Mouse (Mus musculus) layer of hippocampus, adult 11-12 months (tissue): ENCODE data around the gene Fam206a.
A peak's percentile ranks its signal among the peaks of the same experiment; 100 is the strongest.

Source experiments
- DNase-seq: peaks from one replicate; pipeline ENCODE4 v3.0.0; 2022; ENCODE audit warnings: low spot score

The Fam206a gene

GRCm38 (mm10) chr4:56801907-56802668, at the start of gene Fam206a, which contains the start of gene Elp1:
Fam206a (plus strand) TSS chr4:56802345.
Elp1 (minus strand) TSS chr4:56802331.
- peak; percentile 96 for DNase-seq

DNA sequence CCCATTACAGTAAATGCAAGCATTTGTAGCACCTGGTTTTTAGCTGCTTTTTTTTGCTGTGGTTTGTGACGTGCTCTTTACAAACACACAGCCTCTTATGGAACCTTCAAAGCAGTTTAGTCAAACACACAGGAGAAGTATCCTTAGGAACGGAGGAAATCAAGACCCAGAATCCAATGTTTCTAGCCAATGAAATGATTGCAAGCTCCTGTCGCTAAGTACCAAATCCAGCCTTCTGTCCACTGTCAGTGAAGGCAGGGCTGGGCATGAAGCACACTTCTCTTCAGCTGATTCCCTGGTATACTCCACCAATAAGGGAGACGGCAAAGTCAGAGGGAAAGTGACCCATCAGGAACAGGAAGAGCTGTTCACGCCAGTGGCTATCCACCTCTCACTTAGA, 46.1 kb upstream of the Fam206a start:
- DNase-seq, result no peak

GRCm38 (mm10) chr4:56756966-56757600, 45.1 kb upstream of the Fam206a start:
- DNase-seq, result peak; percentile 51

DNA sequence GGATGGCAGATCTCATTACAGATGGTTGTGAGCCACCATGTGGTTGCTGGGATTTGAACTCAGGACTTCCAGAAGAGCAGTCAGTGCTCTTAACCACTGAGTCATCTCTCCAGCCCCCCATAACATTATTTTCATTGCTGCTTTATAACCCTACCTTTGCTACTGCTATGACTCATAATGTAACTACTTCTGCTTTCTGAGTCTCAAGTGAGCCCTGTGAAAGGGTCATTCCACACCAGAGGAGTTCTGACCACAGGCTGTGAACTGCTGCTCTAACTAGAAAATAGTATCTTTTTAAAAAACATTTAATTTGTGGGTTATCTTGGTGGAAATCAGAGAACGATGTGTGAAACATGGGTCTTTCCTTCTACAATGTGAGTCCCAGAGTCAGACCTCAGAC, 44.5 kb upstream of the Fam206a start:
- no peak for DNase-seq

- DNase-seq, result no peak
Observed at GRCm38 (mm10) chr4:56767861-56768284, 34.3 kb upstream of the Fam206a start.

DNA sequence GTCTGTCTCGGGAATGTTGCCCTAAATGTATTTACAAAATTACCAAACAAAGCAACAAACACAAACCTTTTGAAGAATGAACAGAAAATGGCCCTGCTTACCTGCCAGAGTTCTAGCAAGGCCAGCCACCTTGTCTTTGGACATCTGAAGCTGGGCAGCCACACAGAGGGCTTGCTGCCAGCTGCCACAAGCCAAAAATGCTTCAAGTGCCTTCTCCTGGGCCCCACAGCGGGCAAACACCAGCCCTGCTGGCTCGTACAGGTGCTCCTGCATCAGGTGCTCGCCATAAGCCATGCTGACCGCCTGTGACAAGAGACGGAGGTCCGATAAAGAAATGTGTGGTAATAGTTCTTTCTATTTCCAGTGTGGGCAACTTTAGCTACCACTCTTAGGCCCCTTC, 33.2 kb upstream of the Fam206a start:
- no peak for DNase-seq

DNA sequence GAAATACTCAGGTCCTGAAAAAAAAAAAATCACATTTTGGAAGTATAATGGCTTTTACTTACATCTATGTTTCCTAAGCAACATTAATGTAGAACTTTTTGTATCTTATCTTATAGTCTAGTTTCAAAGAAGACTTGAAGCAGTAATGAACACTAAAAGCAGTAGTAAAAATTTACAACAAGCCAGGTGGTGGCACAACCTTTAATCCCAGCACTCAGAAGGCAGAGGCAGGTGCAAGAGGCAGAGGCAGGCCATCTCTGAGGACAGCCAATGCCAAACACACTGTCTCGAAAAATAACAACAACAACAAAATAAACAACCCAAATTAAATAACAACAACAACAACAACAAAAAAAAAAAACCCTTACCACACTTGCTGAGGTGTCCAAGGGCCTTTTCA, 31.1 kb upstream of the Fam206a start:
- DNase-seq, result no peak

- DNase-seq, result peak; percentile 21
Observed at GRCm38 (mm10) chr4:56791373-56791772, 10.8 kb upstream of the Fam206a start.

DNA sequence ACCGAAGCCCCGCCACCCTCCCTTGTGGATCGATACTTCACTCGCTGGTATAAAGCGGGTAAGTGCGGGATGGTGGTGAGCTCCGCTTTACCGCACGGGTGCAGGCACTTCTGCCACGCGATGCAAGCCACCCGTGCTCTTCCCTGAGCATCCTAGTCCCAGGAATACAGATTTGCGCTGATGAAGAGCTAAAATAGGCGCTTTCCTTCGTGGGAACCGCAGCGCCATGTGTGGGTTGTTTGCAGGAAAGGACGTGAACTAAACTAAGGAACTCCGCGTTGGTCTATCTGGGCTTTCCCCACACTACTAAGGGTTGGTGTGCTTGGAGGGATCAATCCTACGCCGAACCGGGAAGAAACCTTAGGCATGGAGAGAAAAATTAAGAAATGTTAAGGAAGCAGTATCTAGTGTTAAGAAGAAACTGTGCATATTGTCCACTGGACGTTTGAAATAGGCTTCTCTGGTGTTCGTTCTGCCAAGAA, 565 bp downstream of the Fam206a start:
- DNase-seq, result no peak

- DNase-seq, result no peak
Observed at GRCm38 (mm10) chr4:56809050-56809449, 6.9 kb downstream of the Fam206a start.

- no peak for DNase-seq
Observed at GRCm38 (mm10) chr4:56811642-56812041, 9.5 kb downstream of the Fam206a start.

GRCm38 (mm10) chr4:56812096-56812495, 10.0 kb downstream of the Fam206a start:
- no peak for DNase-seq

GRCm38 (mm10) chr4:56815131-56815530, 13.0 kb downstream of the Fam206a start:
- no peak for DNase-seq

GRCm38 (mm10) chr4:56820017-56820550, 17.9 kb downstream of the Fam206a start:
- DNase-seq, result no peak

- DNase-seq, result no peak
Observed at GRCm38 (mm10) chr4:56824231-56824630, 22.1 kb downstream of the Fam206a start.

DNA sequence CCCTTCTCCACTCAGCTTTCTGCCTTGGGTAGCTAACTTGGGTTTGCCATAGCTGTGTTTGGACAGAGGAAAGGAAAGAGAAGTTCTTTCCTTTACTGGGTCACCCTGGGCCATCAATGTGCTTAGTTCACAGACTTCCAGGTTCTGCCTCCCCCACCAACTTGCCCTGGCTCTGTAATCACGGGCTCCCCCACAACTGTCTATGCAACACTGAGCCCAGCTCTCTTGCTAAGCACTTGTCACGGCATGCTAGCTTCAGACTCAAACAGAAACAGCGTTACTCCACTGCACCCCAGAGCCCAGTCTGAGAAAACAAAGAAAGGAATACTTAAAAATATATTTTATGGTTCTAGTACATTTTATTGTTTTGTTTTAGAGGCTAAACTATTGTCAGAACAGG, 26.8 kb downstream of the Fam206a start:
- no peak for DNase-seq

- DNase-seq, result peak; percentile 34
Observed at GRCm38 (mm10) chr4:56829511-56829921, 27.4 kb downstream of the Fam206a start.

GRCm38 (mm10) chr4:56831013-56831609, 29.0 kb downstream of the Fam206a start:
- DNase-seq, result no peak

- DNase-seq, result no peak
Observed at GRCm38 (mm10) chr4:56831998-56832397, 29.9 kb downstream of the Fam206a start.

- no peak for DNase-seq
Observed at GRCm38 (mm10) chr4:56837661-56838060, 35.5 kb downstream of the Fam206a start.

GRCm38 (mm10) chr4:56840297-56840696, 38.2 kb downstream of the Fam206a start:
- DNase-seq, result no peak

DNA sequence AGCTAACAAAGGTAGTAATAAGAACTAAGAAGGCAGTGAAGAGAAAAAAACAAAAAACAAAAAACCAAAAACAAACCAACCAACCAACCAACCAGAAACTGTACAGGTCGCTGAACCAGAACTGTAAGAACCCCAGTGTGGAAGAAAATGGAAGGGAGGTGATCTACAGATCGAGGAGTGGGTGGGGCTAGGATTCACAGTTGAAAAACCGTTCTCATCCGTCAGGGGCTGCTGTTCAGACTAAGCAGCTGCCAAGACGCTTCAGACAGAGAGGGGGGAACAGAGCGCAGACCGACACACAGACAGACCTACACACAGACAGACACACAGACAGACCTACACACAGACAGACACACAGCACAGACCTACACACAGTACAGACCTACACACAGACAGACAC, 40.4 kb downstream of the Fam206a start:
- no peak for DNase-seq

GRCm38 (mm10) chr4:56843963-56844362, 41.8 kb downstream of the Fam206a start:
- no peak for DNase-seq
